Mouse (Mus musculus): ENCODE measurements around the gene Capzb. TPM values are rescaled to one million over a fixed set of nuclear protein-coding genes. Genes with fewer than 3 reads are reported as not detected.
A peak's percentile ranks its signal among the peaks of the same experiment; 100 is the strongest.

Gene Capzb
- total and polyA plus RNA-seq, 2 experiments: 51.4 to 52.6 TPM

GRCm38 (mm10) chr4:139208236-139209129 is 15.8 kb downstream of the Capzb start:
- WGBS: 47% methylated on average over 9 of the region's 9 CpGs
- peak overlapping the region; percentile 41 for H3K27ac ChIP-seq (replicated peaks; ENCODE audit: insufficient read depth, low read depth, low read length)
- no peak for DNase-seq (ENCODE audit: extremely low read depth, low read depth, low spot score)
- peaks cover 52% of the 10 kb centered on the region for H3K79me2 ChIP-seq (ENCODE audit: control insufficient read depth, insufficient read depth, low read length)
- TF ChIP-seq CTCF (IDR thresholded peaks at IDR 0.05; ENCODE audit: low read depth, low read length): no peak
- no peak for TF ChIP-seq POLR2A (IDR thresholded peaks at IDR 0.05; ENCODE audit: extremely low read depth, insufficient read depth, low read length)
- peak overlapping the region; percentile 28; the same call in 1 of the 2 replicates for H3K9ac ChIP-seq (ENCODE audit: low read depth, low read length)
- H3K4me3 ChIP-seq (ENCODE audit: insufficient read depth, low read depth, low read length): no peak overlapping the region
- no peaks in the 10 kb centered on the region for H3K36me3 ChIP-seq (ENCODE audit: control insufficient read depth, insufficient read depth, low read length)
- no peaks in the 10 kb centered on the region for H3K27me3 ChIP-seq (ENCODE audit: control insufficient read depth, insufficient read depth, low read length)
- H3K4me1 ChIP-seq (ENCODE audit: control insufficient read depth, insufficient read depth, low read length): peaks cover 34% of the 10 kb centered on the region

DNA sequence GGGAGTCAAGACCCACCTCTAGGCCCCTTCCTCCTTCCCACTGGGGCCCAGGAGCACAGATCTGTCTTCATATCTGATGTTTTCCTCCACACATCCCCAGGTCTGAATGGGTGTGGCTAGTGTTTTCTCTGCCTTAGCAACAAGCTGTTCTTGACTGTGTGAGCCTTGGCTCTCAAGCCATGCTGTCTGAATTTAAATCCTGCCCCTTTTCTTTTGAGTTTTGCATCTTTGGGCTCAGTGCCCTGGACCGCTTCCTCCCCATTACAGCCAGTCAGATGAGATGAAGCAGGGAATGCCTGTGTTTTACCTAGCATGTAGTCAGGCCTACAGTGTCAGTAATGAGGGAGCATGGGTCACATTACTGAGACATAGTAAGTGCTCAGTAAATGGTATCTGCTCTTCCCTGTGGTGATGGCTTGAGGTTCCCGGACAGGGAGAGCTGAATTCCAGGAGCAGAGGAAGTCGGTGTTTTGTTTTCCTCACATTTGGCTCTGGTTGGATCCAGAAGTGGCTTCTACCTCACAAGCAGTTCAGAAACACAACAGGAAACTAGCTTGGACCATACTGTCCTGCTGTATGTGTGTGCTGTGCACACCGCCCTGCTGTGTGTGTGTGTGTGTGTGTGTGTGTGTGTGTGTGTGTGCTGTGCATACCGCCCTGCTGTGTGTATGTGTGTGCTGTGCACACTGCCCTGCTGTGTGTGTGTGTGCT is 16.6 kb downstream of the Capzb start:
- TF ChIP-seq POLR2A (IDR thresholded peaks at IDR 0.05; ENCODE audit: extremely low read depth, insufficient read depth, low read length) (no peak), CTCF (IDR thresholded peaks at IDR 0.05; ENCODE audit: low read depth, low read length) (no peak)
- peak overlapping the region; percentile 10; the same call in 1 of the 2 replicates for H3K27ac ChIP-seq (replicated peaks; ENCODE audit: insufficient read depth, low read depth, low read length)
- no peak for DNase-seq (ENCODE audit: extremely low read depth, low read depth, low spot score)
- WGBS: 70% methylated on average over 5 of the region's 5 CpGs
- H3K36me3 ChIP-seq (ENCODE audit: control insufficient read depth, insufficient read depth, low read length): no peaks in the 10 kb centered on the region
- no peaks in the 10 kb centered on the region for H3K27me3 ChIP-seq (ENCODE audit: control insufficient read depth, insufficient read depth, low read length)
- peaks cover 32% of the 10 kb centered on the region for H3K4me1 ChIP-seq (ENCODE audit: control insufficient read depth, insufficient read depth, low read length)
- no peak overlapping the region for H3K9ac ChIP-seq (ENCODE audit: low read depth, low read length)
- no peak overlapping the region for H3K4me3 ChIP-seq (ENCODE audit: insufficient read depth, low read depth, low read length)
- H3K79me2 ChIP-seq (ENCODE audit: control insufficient read depth, insufficient read depth, low read length): peaks cover 52% of the 10 kb centered on the region

DNA sequence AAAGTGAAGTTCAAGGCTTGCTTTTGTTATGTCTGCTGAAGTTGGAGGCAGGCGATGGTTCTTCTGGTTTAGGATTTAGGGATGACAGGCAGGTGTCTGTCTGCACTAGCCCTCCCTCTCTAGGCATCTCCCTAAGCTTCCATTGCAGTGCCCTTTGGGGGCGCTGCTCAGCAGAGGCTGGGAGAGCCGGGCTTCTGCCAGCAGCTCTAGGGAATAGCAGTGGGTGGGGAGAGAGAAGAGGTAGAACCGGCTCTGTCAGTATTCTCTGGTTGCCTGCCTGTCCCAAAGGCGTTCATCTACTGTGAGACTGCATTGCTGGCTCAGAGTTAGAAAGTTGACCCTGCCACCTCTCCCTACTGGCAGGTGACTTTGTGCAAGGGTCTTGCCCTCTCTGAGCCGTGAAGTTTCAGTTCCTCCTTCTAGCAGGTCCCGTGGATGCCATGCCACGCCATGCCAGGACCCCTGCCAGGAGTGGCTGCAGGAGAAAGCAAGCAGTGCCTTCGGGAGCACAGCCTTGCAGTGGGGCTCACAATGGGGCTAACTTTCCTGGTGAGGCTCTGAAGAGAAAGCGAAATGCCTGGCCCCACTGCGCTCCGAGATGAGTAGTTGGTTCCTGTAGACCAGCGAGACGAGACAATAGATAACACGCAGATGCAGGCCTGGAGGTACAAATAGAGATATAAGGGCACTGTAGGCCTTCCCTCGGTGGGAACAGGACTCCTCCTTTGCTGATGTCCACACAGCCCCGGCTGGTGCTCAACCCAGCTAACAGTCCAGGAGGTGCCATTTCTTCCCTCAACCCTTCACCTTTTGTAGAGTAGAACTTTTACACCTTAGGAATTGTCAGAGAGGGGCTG is 19.5 kb downstream of the Capzb start:
- H3K4me3 ChIP-seq (ENCODE audit: insufficient read depth, low read depth, low read length): no peak overlapping the region
- no peak overlapping the region for H3K27ac ChIP-seq (replicated peaks; ENCODE audit: insufficient read depth, low read depth, low read length)
- TF ChIP-seq CTCF (IDR thresholded peaks at IDR 0.05; ENCODE audit: low read depth, low read length) (no peak), POLR2A (IDR thresholded peaks at IDR 0.05; ENCODE audit: extremely low read depth, insufficient read depth, low read length) (no peak)
- H3K36me3 ChIP-seq (ENCODE audit: control insufficient read depth, insufficient read depth, low read length): no peaks in the 10 kb centered on the region
- H3K79me2 ChIP-seq (ENCODE audit: control insufficient read depth, insufficient read depth, low read length): peaks cover 67% of the 10 kb centered on the region
- H3K4me1 ChIP-seq (ENCODE audit: control insufficient read depth, insufficient read depth, low read length): peaks cover 24% of the 10 kb centered on the region
- 78% methylated on average over 17 of the region's 17 CpGs for whole genome bisulfite sequencing
- DNase-seq (ENCODE audit: extremely low read depth, low read depth, low spot score): no peak
- no peak overlapping the region for H3K9ac ChIP-seq (ENCODE audit: low read depth, low read length)
- no peaks in the 10 kb centered on the region for H3K27me3 ChIP-seq (ENCODE audit: control insufficient read depth, insufficient read depth, low read length)

- TF ChIP-seq POLR2A (IDR thresholded peaks at IDR 0.05; ENCODE audit: extremely low read depth, insufficient read depth, low read length) (no peak), CTCF (IDR thresholded peaks at IDR 0.05; ENCODE audit: low read depth, low read length) (no peak)
- Histone ChIP-seq H3K4me3 (ENCODE audit: insufficient read depth, low read depth, low read length) (no peak overlapping the region), H3K79me2 (ENCODE audit: control insufficient read depth, insufficient read depth, low read length) (peaks cover 68% of the 10 kb centered on the region), H3K4me1 (ENCODE audit: control insufficient read depth, insufficient read depth, low read length) (peaks cover 17% of the 10 kb centered on the region), H3K27ac (replicated peaks; ENCODE audit: insufficient read depth, low read depth, low read length) (no peak overlapping the region), H3K9ac (ENCODE audit: low read depth, low read length) (no peak overlapping the region), H3K36me3 (ENCODE audit: control insufficient read depth, insufficient read depth, low read length) (no peaks in the 10 kb centered on the region), H3K27me3 (ENCODE audit: control insufficient read depth, insufficient read depth, low read length) (no peaks in the 10 kb centered on the region)
- no peak for DNase-seq (ENCODE audit: extremely low read depth, low read depth, low spot score)
- WGBS: 61% methylated on average over 10 of the region's 10 CpGs
Measured at GRCm38 (mm10) chr4:139213086-139213485, 20.4 kb downstream of the Capzb start.

- TF ChIP-seq POLR2A (IDR thresholded peaks at IDR 0.05; ENCODE audit: extremely low read depth, insufficient read depth, low read length) (no peak), CTCF (IDR thresholded peaks at IDR 0.05; ENCODE audit: low read depth, low read length) (no peak)
- no peaks in the 10 kb centered on the region for H3K27me3 ChIP-seq (ENCODE audit: control insufficient read depth, insufficient read depth, low read length)
- WGBS: 78% methylated on average over 11 of the region's 11 CpGs
- H3K36me3 ChIP-seq (ENCODE audit: control insufficient read depth, insufficient read depth, low read length): no peaks in the 10 kb centered on the region
- no peak overlapping the region for H3K4me3 ChIP-seq (ENCODE audit: insufficient read depth, low read depth, low read length)
- H3K79me2 ChIP-seq (ENCODE audit: control insufficient read depth, insufficient read depth, low read length): peaks cover 72% of the 10 kb centered on the region
- H3K27ac ChIP-seq (replicated peaks; ENCODE audit: insufficient read depth, low read depth, low read length): no peak overlapping the region
- no peak overlapping the region for H3K9ac ChIP-seq (ENCODE audit: low read depth, low read length)
- DNase-seq (ENCODE audit: extremely low read depth, low read depth, low spot score): no peak
- peaks cover 10% of the 10 kb centered on the region; the same call in 1 of the 2 replicates for H3K4me1 ChIP-seq (ENCODE audit: control insufficient read depth, insufficient read depth, low read length)
Measured at GRCm38 (mm10) chr4:139213935-139214371, 21.3 kb downstream of the Capzb start.
